Mouse (Mus musculus): ENCODE data around the gene Cep112.

DNA sequence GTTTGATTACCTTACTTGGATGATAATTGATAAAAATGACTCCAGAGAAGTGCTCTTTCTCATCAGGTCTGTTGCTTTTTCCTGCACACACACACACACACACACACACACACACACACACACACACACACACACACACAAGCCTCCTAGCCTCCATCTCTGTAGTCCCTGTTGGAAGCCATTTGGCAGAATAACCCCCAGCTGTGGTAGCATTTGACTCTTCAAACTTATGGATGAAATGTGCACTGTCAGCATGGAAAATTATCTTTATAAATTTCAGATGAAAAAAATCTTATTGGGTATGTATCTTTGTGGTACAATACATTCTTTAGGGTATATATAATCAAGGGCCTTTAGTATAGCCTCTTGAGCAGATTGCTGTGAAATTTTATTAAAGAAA lies 181.8 kb downstream of the Cep112 start:
- no peak for TF ChIP-seq SRF (IDR thresholded peaks at IDR 0.05; ENCODE audit: control insufficient read depth, insufficient read length, low read depth)
- no peak for TF ChIP-seq POLR2A (IDR thresholded peaks at IDR 0.05; ENCODE audit: insufficient read length, low read depth)
- no peak for TF ChIP-seq MYOD1 (IDR thresholded peaks at IDR 0.05; ENCODE audit: control insufficient read depth in 1 of 3, insufficient read length in 2 of 3, low read depth in 2 of 3)
- no peak for TF ChIP-seq USF1 (IDR thresholded peaks at IDR 0.05; ENCODE audit: low read depth)
- TF ChIP-seq MYOG (IDR thresholded peaks at IDR 0.05; ENCODE audit: control insufficient read depth in 1 of 3, insufficient read depth in 1 of 3, insufficient read length in 2 of 3, low read depth in 2 of 3) = no peak
